Mouse (Mus musculus): ENCODE data around the gene Fgb.

DNA sequence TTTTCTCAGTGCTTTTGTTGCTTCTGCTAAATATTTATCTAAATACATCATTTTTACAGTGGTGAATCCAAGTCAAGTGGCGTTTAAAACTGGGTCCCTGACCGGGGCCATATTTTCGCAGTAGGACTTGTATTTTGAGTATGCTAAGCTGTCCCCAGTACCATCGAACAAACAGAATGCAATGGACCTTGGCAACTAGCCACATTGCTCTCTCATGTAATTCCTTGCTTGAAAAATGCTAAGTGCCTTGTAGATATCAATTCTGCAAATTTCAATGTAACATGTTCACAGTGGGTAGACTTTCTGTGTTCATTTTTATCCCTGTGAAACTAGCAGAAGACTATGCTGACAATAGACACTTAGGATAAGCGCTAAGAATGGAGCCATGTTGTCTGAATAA is 28.5 kb downstream of the Fgb start:
- TF ChIP-seq CTCF (IDR thresholded peaks at IDR 0.05; ENCODE audit: low read depth) (no peak), EP300 (optimal IDR thresholded peaks at IDR 0.05) (no peak)
